Mouse (Mus musculus): ENCODE measurements around the gene Dcn.

Dcn gene

DNA sequence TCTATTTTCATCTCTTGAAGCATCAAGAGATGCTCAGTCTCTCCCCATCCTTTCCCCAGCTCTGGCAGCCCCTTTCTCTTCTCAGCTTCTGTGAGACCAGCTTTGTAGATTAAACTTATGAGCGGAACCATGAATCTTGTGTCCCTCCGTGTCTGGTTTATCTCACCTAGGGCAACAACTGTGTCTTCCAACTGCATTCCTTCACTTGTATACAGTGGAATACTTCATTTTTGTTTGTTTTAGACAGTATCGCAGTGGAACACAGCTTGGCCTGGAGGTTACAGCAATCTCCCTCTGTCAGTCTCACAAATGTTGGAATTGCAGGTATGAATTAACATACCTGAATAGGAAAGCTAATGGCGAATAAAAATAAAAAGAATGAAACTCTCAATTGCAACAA is 58.8 kb downstream of the Dcn start:
- in situ Hi-C loops (cut with MboI; ENCODE audit: low sequenced_read_pairs) = no loop called here

DNA sequence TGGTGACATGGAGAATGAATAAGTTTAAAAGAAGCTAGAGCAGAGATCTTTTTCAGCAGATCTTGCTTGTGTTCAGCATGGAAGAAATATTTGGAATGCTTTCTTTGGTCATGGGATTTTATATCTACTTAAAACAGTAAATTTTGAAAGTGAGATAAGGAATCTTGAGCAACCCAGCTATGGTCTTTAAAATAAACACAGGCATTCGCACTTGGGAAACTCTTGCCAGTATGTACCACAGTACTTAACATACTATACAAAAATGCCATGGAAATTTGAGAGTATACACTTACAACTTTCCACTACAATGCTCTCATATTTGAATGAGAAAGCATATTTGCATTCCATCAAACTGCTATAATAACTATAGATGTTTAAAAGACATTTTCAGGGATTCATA is 68.3 kb downstream of the Dcn start:
- in situ Hi-C loops (cut with MboI; ENCODE audit: low sequenced_read_pairs) = no loop called here

DNA sequence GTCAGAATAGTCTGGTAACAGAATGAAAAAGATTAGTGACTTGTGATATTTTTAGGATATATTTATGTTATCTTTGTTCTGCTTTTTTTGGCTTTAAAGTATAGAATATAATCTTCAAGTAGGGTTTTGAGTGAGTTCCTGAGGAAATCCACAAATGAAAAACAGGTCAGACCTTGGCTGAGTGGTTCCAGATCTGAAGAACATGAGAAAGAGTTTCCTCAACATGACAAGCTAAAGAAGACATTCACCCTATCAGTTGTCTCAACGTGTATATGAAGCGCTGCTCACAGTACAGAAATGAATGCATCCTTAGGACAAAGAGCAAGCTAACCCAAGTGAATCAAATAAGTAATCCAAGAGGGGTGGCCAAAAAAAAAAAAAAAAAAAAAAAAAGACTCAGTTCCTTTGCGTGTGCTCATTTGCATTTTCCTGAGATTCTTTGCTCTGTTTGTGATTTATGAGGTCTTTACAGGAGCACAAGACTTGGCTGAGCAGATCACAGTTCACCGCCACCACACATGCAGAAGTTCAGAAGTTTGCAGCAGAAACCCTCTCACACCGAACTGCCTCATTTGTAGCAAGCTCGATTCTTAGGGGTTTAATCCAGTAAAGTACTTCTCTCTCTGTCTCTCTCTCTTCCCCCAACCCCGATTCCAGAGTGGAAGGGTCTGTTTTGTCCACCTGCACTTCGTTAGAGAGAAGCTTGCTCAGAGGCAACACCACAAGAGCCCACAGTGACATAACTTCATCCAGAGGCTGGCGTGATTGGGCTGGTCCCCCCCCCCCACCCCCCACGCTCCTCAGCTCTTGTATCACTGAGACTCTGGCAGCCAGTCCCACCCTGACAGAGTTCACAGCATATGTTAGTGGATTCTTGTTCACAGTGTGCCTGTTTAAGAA is 85.8 kb downstream of the Dcn start, which contains the start of gene Lum:
TSS of gene Lum (plus strand) at position 172 of the 900 bp plus-strand sequence.
- in situ Hi-C loops (cut with MboI; ENCODE audit: low sequenced_read_pairs) = no loop called here

- in situ Hi-C loops (cut with MboI; ENCODE audit: low sequenced_read_pairs) = no loop called here
Observed at GRCm38 (mm10) chr10:97567489-97568135, 88.2 kb downstream of the Dcn start.

Data from CH12F3 (cell line).